Mouse (Mus musculus) lung, postnatal 25 days (tissue): ENCODE measurements around the gene Pdhb.
"Not testable (repeated sequence)": the region's sequence is repeated elsewhere in the genome, so short reads cannot be mapped to it uniquely, and the experiment has no call there.

ENCODE experiments used
- DNase-seq: peaks from one replicate; pipeline ENCODE4 v3.0.0; 2022; ENCODE audit warnings: low spot score

Gene Pdhb

DNA sequence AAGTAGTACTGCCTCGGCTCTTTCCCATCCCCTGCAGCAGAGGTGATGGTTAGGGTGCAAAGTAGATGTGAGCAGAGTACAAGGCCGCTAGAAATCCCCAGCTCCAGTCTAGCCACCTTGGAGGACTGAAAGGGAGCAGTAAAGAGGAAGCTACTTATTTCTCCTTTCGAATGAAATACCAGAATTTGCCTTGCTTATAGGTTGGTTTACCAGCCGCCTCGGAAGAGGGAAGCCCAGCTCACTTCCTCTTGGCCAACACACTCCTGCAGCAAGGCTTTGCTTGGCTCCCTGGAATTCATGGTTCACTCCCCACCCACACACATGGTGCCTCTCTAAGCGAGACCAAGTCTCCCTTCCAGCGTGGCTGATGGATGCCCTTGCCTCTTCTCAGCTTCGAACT is 40.0 kb downstream of the Pdhb start:
- DNase-seq, result no peak

- no peak for DNase-seq
These were observed 44.9 kb downstream of the Pdhb start for GRCm38 (mm10) chr14:8127971-8128370.

DNA sequence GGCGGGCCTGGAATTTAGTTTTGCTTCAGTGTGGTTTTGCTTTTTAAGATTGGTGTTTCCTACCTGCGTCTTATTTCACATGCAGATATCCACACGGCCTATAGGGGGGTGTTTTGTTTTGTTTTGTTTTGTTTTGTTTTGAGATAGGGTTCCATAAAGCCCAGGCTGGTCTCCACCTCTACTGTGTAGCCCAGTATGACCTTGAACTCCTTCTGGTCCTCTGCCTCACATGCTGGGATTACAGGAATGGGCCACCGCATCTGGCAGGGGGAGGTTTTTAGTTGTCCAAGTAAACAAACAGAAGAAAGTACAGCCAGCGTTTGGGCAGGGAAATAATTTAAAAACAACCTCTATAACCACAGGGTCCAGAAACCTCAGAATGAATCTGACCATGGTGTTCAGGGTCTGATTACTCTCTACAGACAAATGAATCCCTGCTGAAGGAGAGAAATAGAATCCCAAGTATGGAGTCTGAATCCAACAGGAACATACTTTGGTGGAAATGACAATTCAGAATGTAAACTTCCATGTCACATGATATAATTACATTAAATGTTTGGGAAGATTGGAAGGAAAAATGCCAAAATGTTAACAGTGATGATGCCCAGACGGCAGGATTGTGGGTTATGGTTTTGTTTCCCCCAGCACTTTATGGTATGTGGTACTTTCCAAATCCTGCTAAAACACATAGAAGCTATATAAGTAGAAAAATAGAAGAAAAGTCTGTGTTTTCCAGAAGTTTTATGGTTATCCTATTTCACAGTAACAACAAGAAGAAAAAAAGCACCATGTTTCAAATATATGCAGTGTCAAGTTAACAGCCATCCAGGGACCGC is 48.6 kb downstream of the Pdhb start:
- no peak for DNase-seq

- DNase-seq, result not testable (repeated sequence)
These were observed 49.2 kb downstream of the Pdhb start for GRCm38 (mm10) chr14:8123611-8124010.

- DNase-seq, result no peak
These were observed 49.7 kb downstream of the Pdhb start for GRCm38 (mm10) chr14:8123141-8123540.

DNA sequence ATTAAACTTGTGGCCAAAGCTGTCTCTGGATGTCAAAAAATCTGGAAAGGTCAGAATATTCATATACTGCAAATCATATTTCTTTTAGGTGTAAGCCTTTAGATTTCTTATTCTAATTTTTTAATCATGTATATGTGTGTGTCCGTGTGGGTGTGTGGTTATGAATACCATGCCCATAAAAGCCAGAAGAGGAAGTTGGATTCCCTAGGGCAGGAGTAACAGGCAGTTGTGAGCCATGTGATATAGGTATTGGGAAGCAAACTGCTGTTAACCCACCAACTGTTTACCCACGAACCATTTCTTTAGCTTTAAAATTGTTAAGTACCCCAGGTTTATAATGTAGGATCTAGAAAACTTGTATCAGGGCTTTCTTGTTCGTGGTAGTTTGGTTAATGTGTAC is 52.9 kb downstream of the Pdhb start:
- no peak for DNase-seq

DNA sequence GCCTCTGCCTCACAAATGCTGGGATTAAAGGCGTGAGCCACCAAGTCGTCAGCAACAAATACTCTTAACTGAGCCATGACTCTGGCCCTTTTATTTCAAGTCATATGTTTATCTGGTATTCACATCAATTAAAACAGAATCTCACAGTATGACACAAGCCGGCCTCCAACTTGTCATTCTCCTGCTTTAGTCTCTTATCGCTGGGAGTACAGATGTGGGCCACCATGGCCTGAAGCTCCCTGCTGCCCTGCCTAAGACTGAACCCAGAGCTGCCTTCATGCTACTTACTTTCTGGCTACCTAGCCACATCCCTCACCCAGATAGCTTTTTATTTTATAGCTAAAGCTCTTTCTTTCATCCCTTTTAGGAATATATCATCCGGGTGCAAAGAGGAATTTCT is 53.4 kb downstream of the Pdhb start:
- DNase-seq, result no peak

- no peak for DNase-seq
These were observed 55.5 kb downstream of the Pdhb start for GRCm38 (mm10) chr14:8117371-8117770.
